Mouse (Mus musculus) cortical plate, adult 2 months (tissue): Measurements from ENCODE around the gene Hps5. TPM values are rescaled to one million over a fixed set of nuclear protein-coding genes. Genes with fewer than 3 reads are reported as not detected.

Experiments
- H3K27ac ChIP-seq: fragments of 200-500 bp; 2 replicates; pipeline ENCODE4 v1.5.1; 2012; ENCODE audit warnings: low read length, control low read depth, inconsistent platforms; ENCODE audit not compliant: insufficient read depth
- H3K4me1 ChIP-seq: fragments of 200-500 bp; 2 replicates; pipeline ENCODE4 v1.6.1; 2011; ENCODE audit warnings: low read length; ENCODE audit not compliant: control insufficient read depth, insufficient read depth
- H3K4me3 ChIP-seq: fragments of 200-500 bp; 2 replicates; pipeline ENCODE4 v1.5.1; 2011; ENCODE audit warnings: mild to moderate bottlenecking, low read length, control low read depth; ENCODE audit not compliant: insufficient read depth
- CTCF ChIP-seq: fragments of 200-500 bp; IDR thresholded peaks from 2 replicates; pipeline ENCODE4 v1.5.1; 2011; ENCODE audit warnings: mild to moderate bottlenecking, control low read depth, low read length; ENCODE audit not compliant: insufficient read depth; ENCODE audit errors: extremely low read depth
- POLR2A ChIP-seq: fragments of 200-500 bp; IDR thresholded peaks from 2 replicates; pipeline ENCODE4 v1.6.1; 2011; ENCODE audit warnings: mild to moderate bottlenecking, low read length, control low read depth; ENCODE audit not compliant: insufficient read depth; ENCODE audit errors: extremely low read depth
- polyA plus RNA-seq: library from polyadenylated mRNA; depleted of rRNA; stranded (reverse); fragments of >200 nt; gene quantifications from 2 replicates; pipeline ENCODE4 v1.2.3, GENCODE M21; 2012

Hps5 gene
- polyA plus RNA-seq, 1 experiment: 16.7 TPM

DNA sequence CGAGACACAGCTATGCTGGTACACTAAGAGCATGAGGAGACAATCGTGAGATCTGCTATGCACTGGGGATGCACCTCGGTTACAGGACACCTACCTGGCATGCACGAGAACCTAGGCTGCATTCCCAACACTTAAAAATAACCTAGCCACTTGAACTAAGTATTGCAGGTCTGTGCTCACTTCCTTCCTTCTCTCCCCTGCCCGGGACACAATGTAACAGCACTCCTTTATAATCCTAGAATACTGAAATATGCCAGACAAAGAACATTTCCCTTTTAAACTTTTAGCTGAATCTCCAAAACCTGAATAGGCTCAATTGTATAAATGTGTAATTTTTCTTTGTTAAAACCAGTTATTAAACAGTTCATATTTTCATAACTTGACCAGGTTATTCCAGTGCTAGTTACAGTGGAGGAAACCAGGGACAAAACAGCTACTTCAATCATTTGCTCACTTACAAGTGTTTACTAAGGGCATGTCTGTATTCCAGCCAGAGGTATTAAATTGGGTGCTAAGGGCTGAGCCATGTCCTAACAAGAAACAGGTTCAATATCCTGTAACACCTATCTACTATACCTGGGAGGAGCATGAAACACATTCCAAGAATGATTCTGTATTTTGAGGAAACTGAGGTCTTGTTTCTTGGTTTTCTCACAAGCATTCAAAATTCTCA, 6.6 kb downstream of the Hps5 start:
- TF ChIP-seq CTCF (no peak), POLR2A (no peak)
- Histone ChIP-seq H3K4me1 (no peaks in the 10 kb centered on the region), H3K4me3 (no peak overlapping the region), H3K27ac (no peak overlapping the region)

DNA sequence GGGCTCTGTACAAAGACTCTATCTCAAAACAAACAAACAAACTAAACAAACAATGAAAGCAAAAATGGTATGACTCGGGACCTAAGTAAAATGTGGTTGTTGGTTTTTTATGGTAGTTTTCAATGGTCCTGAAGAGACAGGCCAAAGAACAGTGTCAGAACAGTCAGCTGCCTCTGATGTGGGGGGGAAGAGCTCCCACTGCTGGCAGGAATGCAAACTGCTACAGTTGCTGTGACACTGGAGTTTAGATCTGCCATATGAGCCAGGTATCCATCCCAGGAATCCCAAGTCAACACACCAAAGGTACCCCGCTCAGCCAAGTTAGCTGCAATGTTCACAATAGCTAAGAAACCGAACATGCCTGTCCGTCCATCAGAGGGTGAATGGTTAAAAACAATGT, 25.2 kb downstream of the Hps5 start:
- Histone ChIP-seq H3K27ac (no peak overlapping the region), H3K4me1 (no peaks in the 10 kb centered on the region), H3K4me3 (no peak overlapping the region)
- TF ChIP-seq CTCF (peak; percentile 95), POLR2A (no peak)

DNA sequence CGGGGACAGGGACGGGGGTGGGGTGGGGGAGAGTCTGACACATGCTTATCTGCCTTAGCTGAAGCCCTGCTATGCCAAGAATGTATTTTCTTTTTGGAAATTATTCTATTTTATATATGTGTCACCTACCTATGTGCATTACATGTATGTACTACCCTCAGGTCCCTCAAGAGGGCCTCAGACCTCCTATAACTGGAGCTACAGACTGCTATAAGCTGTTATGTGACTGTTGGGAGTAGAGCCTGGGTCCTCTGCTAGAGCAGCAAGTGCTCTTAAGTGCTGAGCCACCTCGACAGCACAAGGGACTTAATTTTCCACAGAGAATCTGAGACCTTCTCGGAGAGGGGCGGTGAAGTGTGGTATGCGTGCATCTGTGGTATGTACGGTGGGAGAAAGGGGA, 27.4 kb downstream of the Hps5 start:
- H3K27ac ChIP-seq: no peak overlapping the region
- H3K4me3 ChIP-seq: no peak overlapping the region
- H3K4me1 ChIP-seq: no peaks in the 10 kb centered on the region
- TF ChIP-seq CTCF (no peak), POLR2A (no peak)

DNA sequence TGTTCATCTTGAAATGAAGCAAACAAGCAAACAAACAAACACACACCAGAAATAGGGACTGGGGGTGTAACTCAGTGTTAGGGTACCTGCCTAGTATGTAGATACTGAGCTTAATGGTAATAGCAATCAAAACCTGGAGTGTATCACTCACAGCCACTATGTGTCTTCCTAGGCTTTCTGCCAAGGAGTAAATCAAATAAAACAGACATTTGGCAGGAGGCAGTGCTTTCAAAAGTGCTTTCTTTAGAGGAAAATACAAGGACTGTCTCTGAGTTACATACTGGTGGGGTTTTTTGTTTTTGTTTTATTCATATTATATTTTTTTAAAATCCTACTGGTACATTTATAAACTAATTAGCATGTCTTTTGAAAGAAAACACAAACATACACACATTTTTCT, 28.5 kb downstream of the Hps5 start:
- no peak overlapping the region for H3K4me3 ChIP-seq
- TF ChIP-seq CTCF: no peak
- no peaks in the 10 kb centered on the region for H3K4me1 ChIP-seq
- no peak overlapping the region for H3K27ac ChIP-seq

DNA sequence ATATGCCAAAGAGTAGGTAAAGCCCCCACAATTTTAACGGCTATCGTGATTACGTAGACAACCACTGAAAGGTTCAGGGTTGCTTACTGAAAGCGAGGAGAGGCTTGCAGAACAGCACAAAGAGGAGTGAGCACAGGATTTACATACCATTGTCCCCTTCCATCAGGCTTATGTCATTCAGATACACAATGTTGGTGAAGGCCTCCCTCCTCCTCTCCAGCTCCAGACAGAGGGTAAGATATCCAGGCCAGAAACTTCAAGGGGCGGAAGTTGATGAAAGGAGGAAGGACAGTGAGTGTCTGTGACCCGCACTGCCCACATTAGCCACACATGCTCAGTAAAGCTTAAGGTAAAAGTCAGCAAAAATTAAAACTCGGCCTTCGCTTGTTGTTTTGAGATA, 31.2 kb downstream of the Hps5 start:
- Histone ChIP-seq H3K27ac (no peak overlapping the region), H3K4me3 (no peak overlapping the region), H3K4me1 (no peaks in the 10 kb centered on the region)
- no peak for TF ChIP-seq POLR2A
- TF ChIP-seq CTCF: no peak

DNA sequence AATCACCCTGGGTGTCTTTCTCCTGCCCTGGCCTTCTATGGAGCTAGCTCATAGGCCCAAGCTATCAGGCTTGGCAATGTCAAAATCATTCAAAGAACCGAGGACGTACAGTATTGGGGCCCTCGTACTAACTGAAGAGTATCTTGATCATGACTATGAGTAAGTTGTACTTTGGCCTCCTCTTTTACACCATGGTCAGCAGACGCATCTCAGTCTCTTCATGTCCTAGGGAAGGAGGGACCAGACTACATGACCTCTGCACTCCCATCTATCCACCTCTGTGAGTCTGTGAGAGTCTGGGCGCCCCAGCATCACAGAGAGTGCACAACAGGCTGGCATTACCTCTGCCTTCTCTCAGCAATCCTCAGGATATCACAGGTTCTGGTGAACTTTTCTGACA, 33.3 kb downstream of the Hps5 start:
- Histone ChIP-seq H3K4me1 (no peaks in the 10 kb centered on the region), H3K4me3 (no peak overlapping the region), H3K27ac (no peak overlapping the region)
- TF ChIP-seq CTCF: no peak
- TF ChIP-seq POLR2A: no peak

DNA sequence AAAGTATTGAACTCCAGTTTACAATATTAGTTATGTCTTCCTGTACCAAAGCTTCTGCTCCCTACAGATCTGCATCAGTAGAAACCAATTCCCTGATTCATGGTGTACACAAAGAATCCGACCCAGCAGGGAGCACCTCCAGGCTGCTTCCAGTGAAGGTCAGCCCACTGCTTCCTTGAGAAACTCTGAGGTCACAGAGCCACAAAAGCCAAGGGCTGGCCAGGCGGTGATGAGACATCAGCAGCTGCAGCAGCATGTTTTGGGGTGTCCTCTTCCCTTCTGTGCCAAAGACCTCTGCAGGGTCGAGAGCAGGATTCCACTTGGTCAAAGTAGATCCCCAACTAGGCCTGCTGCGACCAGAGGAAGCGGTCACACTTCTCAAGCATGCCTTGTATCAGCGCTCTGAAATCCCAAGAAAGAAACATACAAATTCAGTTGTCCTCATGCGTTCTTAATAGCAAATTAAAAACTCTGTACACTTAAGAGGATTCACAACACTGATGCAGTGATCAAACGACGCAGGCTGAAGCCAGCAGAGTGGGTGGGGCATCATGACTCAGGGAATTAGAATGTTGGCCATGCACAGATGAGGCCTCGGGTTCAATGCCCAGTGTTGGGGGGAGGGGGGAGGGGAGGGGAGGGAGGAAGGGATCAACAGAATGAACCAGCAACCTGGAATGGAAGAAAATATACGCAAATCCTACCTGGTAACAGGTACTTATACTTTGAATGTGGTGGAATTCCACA, 34.6 kb downstream of the Hps5 start:
- Histone ChIP-seq H3K27ac (no peak overlapping the region), H3K4me1 (no peaks in the 10 kb centered on the region), H3K4me3 (no peak overlapping the region)
- no peak for TF ChIP-seq CTCF
- TF ChIP-seq POLR2A: no peak

DNA sequence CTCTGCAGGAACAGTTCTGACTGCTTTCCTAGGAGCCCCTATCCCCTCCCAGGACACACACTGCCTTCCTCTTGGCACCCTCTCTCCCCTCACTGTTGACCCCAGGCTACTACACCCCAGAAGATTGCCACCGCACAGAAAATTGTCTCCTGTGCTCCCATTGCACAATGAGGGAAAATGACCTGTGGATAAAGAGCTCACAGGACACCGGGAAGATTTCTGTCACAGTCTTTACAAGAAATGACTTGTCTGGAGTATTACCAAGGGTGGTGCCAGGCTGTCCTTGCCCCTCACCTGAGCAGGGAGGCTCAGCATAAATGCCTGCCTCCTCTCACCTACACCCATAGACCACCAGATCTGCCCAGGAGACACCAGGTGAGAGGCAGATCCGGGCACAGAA, 44.4 kb downstream of the Hps5 start, which contains the start of gene Saa2:
Gene Saa2 (plus strand): TSS at position 301 of the 400 bp plus-strand sequence.
- TF ChIP-seq POLR2A (no peak), CTCF (no peak)
- H3K4me1 ChIP-seq: no peaks in the 10 kb centered on the region
- H3K27ac ChIP-seq: no peak within 1 kb of the TSS

DNA sequence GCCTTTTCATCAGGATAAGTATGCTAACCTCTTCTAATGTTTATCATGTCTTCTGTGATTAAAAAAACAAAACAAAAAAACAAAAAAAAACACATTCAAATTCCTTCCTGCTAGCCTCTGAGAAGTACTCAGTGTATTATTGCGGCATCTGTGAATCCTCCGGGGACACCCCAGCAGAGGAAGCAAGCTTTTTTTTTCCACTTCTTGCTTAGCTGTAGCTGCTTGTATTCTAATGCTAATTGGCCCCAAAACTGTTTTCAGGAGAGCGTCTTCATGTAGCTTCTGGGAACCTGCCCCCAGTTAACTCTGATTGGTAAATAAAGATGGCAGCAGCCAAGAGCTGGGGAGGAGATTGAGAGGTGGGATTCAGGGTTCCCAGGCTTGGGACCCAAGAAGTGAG, 47.4 kb downstream of the Hps5 start:
- no peaks in the 10 kb centered on the region for H3K4me1 ChIP-seq
- H3K4me3 ChIP-seq: no peak overlapping the region
- TF ChIP-seq CTCF: no peak
- no peak for TF ChIP-seq POLR2A

More for the DNA sequence above, 44.4 kb downstream of the Hps5 start, which contains the start of gene Saa2:
- no peak within 1 kb of the TSS for H3K4me3 ChIP-seq

DNA sequence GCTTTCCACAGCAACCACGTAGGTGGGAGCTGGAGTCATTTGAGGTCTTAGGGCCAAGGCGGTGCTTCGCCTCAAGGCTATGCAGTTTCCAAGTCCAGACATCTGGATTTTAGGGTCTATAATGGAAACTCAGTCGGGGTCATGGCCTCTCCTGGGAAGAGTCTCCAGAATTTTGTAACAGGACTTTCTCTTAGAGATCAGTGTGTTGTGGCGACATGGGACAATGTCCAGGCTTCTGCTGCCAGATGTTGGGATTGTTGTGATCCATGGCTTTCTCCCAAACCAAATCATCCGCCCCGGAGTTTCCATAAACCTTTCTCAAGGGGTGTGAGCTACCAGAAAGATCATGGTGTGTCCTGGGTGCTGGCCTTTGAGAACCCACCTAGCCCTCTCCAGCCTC, 49.5 kb downstream of the Hps5 start:
- Histone ChIP-seq H3K4me3 (no peak overlapping the region), H3K27ac (no peak overlapping the region), H3K4me1 (no peaks in the 10 kb centered on the region)
- TF ChIP-seq CTCF (no peak), POLR2A (no peak)

More for the DNA sequence above, 47.4 kb downstream of the Hps5 start:
- no peak overlapping the region for H3K27ac ChIP-seq
